Mouse (Mus musculus): ENCODE data around the gene Pde4c. TPM values are rescaled to one million over a fixed set of nuclear protein-coding genes. Genes with fewer than 3 reads are reported as not detected.

Pde4c gene
- total and polyA plus RNA-seq, 2 experiments from 2014 or later: 0.26 to 0.31 TPM

- H3K9ac ChIP-seq (replicated peaks; ENCODE audit: low read length): peak within 1 kb of the TSS; percentile 96
- TF ChIP-seq CTCF (IDR thresholded peaks at IDR 0.05; ENCODE audit: low read depth): peak; percentile 46
- peak within 1 kb of the TSS; percentile 96 for H3K27ac ChIP-seq
- H3K9me3 ChIP-seq (ENCODE audit: low read length): no peaks in the 10 kb centered on the region
- no peaks in the 10 kb centered on the region for H3K27me3 ChIP-seq (ENCODE audit: insufficient read depth, low read length)
- DNase-seq (ENCODE audit: low spot score): peak; percentile 100
- peak within 1 kb of the TSS; percentile 87 for H3K4me2 ChIP-seq (ENCODE audit: low read depth, low read length)
- peaks cover 29% of the 10 kb centered on the region for H3K36me3 ChIP-seq (ENCODE audit: insufficient read depth, low read length)
- peak; percentile 94 for ATAC-seq
- H3K4me3 ChIP-seq (ENCODE audit: low read length): peak within 1 kb of the TSS; percentile 76
- peaks cover 27% of the 10 kb centered on the region for H3K4me1 ChIP-seq (ENCODE audit: insufficient read depth, low read length)
- WGBS: under 1% methylated on average over 92 of the region's 94 CpGs
Measured at GRCm38 (mm10) chr8:70776496-70777444, 53.2 kb downstream of the Pde4c start, which contains the start of gene Pik3r2. Gene Pik3r2 (minus strand): TSS chr8:70776713.

GRCm38 (mm10) chr8:70780093-70780492 lies 56.6 kb downstream of the Pde4c start:
- 83% methylated on average over 11 of the region's 11 CpGs for WGBS
- Histone ChIP-seq H3K27me3 (ENCODE audit: insufficient read depth, low read length) (no peaks in the 10 kb centered on the region), H3K9me3 (ENCODE audit: low read length) (no peaks in the 10 kb centered on the region), H3K27ac (no peak overlapping the region), H3K4me2 (ENCODE audit: low read depth, low read length) (no peak overlapping the region), H3K4me3 (ENCODE audit: low read length) (no peak overlapping the region), H3K36me3 (ENCODE audit: insufficient read depth, low read length) (peaks cover 45% of the 10 kb centered on the region), H3K4me1 (ENCODE audit: insufficient read depth, low read length) (peaks cover 14% of the 10 kb centered on the region), H3K9ac (replicated peaks; ENCODE audit: low read length) (no peak overlapping the region)
- ATAC-seq: no peak
- DNase-seq (ENCODE audit: low spot score): no peak
- TF ChIP-seq CTCF (IDR thresholded peaks at IDR 0.05; ENCODE audit: low read depth): no peak

- Histone ChIP-seq H3K4me2 (ENCODE audit: low read depth, low read length) (no peak overlapping the region), H3K36me3 (ENCODE audit: insufficient read depth, low read length) (peaks cover 46% of the 10 kb centered on the region), H3K27ac (no peak overlapping the region), H3K4me1 (ENCODE audit: insufficient read depth, low read length) (peaks cover 6% of the 10 kb centered on the region), H3K9ac (replicated peaks; ENCODE audit: low read length) (no peak overlapping the region), H3K27me3 (ENCODE audit: insufficient read depth, low read length) (no peaks in the 10 kb centered on the region), H3K9me3 (ENCODE audit: low read length) (no peaks in the 10 kb centered on the region), H3K4me3 (ENCODE audit: low read length) (no peak overlapping the region)
- WGBS: 90% methylated on average over 25 of the region's 25 CpGs
- no peak for TF ChIP-seq CTCF (IDR thresholded peaks at IDR 0.05; ENCODE audit: low read depth)
- no peak for ATAC-seq
- DNase-seq (ENCODE audit: low spot score): no peak
Measured at GRCm38 (mm10) chr8:70786291-70787050, 63.0 kb downstream of the Pde4c start.

GRCm38 (mm10) chr8:70787051-70787445 lies 63.5 kb downstream of the Pde4c start:
- H3K4me3 ChIP-seq (ENCODE audit: low read length): no peak overlapping the region
- TF ChIP-seq CTCF (IDR thresholded peaks at IDR 0.05; ENCODE audit: low read depth): no peak
- no peak overlapping the region for H3K4me2 ChIP-seq (ENCODE audit: low read depth, low read length)
- H3K27ac ChIP-seq: no peak overlapping the region
- peaks cover 6% of the 10 kb centered on the region for H3K4me1 ChIP-seq (ENCODE audit: insufficient read depth, low read length)
- no peak overlapping the region for H3K9ac ChIP-seq (replicated peaks; ENCODE audit: low read length)
- 94% methylated on average over 3 of the region's 3 CpGs for WGBS
- no peak for DNase-seq (ENCODE audit: low spot score)
- no peaks in the 10 kb centered on the region for H3K9me3 ChIP-seq (ENCODE audit: low read length)
- H3K27me3 ChIP-seq (ENCODE audit: insufficient read depth, low read length): no peaks in the 10 kb centered on the region
- ATAC-seq: no peak
- peaks cover 43% of the 10 kb centered on the region for H3K36me3 ChIP-seq (ENCODE audit: insufficient read depth, low read length)

GRCm38 (mm10) chr8:70787941-70788667 lies 64.6 kb downstream of the Pde4c start:
- Histone ChIP-seq H3K27me3 (ENCODE audit: insufficient read depth, low read length) (no peaks in the 10 kb centered on the region), H3K36me3 (ENCODE audit: insufficient read depth, low read length) (peaks cover 38% of the 10 kb centered on the region), H3K4me2 (ENCODE audit: low read depth, low read length) (peak overlapping the region; percentile 13; the same call in 1 of the 2 replicates), H3K27ac (no peak overlapping the region), H3K4me3 (ENCODE audit: low read length) (no peak overlapping the region), H3K4me1 (ENCODE audit: insufficient read depth, low read length) (peaks cover 12% of the 10 kb centered on the region), H3K9ac (replicated peaks; ENCODE audit: low read length) (0 out of 2 replicates have a peak overlapping the region, but pooled peaks have one; percentile 9), H3K9me3 (ENCODE audit: low read length) (no peaks in the 10 kb centered on the region)
- no peak for TF ChIP-seq CTCF (IDR thresholded peaks at IDR 0.05; ENCODE audit: low read depth)
- WGBS: 29% methylated on average over 30 of the region's 30 CpGs
- ATAC-seq: peak; percentile 36
- DNase-seq (ENCODE audit: low spot score): peak; percentile 80

GRCm38 (mm10) chr8:70789046-70789445 lies 65.5 kb downstream of the Pde4c start:
- H3K27ac ChIP-seq: no peak overlapping the region
- H3K4me2 ChIP-seq (ENCODE audit: low read depth, low read length): no peak overlapping the region
- H3K4me1 ChIP-seq (ENCODE audit: insufficient read depth, low read length): peaks cover 12% of the 10 kb centered on the region
- TF ChIP-seq CTCF (IDR thresholded peaks at IDR 0.05; ENCODE audit: low read depth): no peak
- no peak overlapping the region for H3K9ac ChIP-seq (replicated peaks; ENCODE audit: low read length)
- DNase-seq (ENCODE audit: low spot score): no peak
- no peak for ATAC-seq
- no peak overlapping the region for H3K4me3 ChIP-seq (ENCODE audit: low read length)
- H3K9me3 ChIP-seq (ENCODE audit: low read length): no peaks in the 10 kb centered on the region
- WGBS: 80% methylated on average over 10 of the region's 10 CpGs
- H3K36me3 ChIP-seq (ENCODE audit: insufficient read depth, low read length): peaks cover 29% of the 10 kb centered on the region
- H3K27me3 ChIP-seq (ENCODE audit: insufficient read depth, low read length): no peaks in the 10 kb centered on the region
